10 mouse cellular contexts compared by ENCODE assay signal in genomic region chr1:168597495-168597894, GRCm38 (mm10).
A peak's percentile ranks its signal among the peaks of the same experiment; 100 is the strongest.
DNase-seq lines count a peak whose midpoint lies in the region; ATAC-seq and TF ChIP-seq lines count a peak whose summit lies in the region.
"Had no signal": no experiment of that assay in that cellular context is flagged by ENCODE, and none has a peak within 500 bp of the region (broad histone marks: within the 10 kb centered on the region; RNA-seq: fewer than 3 reads in every experiment).

No protein-coding gene starts in this region.

- no peak for TF ChIP-seq POLR2A in thymus, adult 2 months (IDR thresholded peaks at IDR 0.05; ENCODE audit: control insufficient read depth, extremely low read depth, insufficient read depth, low read length, poor library complexity)

- peak overlapping the region; percentile 24; the same call in 1 of the 2 replicates for H3K27ac ChIP-seq in kidney, embryonic 14.5 days (ENCODE audit: low read depth, low read length)
- H3K27ac ChIP-seq in embryonic facial prominence, embryonic 14.5 days (replicated peaks; ENCODE audit: low read depth, low read length), result no peak overlapping the region
- H3K27ac ChIP-seq in hindbrain, embryonic 13.5 days, result peak overlapping the region; percentile 27
- peak overlapping the region; percentile 59 for H3K27ac ChIP-seq in midbrain, embryonic 16.5 days (ENCODE audit: low read length)
- no peak overlapping the region for H3K27ac ChIP-seq in thymus, adult 2 months (ENCODE audit: control insufficient read depth, insufficient read depth, low read length)
- H3K27ac ChIP-seq in liver, embryonic 11.5 days (ENCODE audit: low read depth, low read length), result no peak overlapping the region
- H3K27ac ChIP-seq: liver, embryonic 13.5 days had no signal

- H3K9me3 ChIP-seq in kidney, embryonic 14.5 days (ENCODE audit: control insufficient read depth, low read length), result no peaks in the 10 kb centered on the region
- H3K9me3 ChIP-seq in embryonic facial prominence, embryonic 14.5 days (ENCODE audit: control insufficient read depth, low read length), result no peaks in the 10 kb centered on the region
- H3K9me3 ChIP-seq in hindbrain, embryonic 13.5 days, result no peaks in the 10 kb centered on the region
- H3K9me3 ChIP-seq in midbrain, embryonic 16.5 days (replicated peaks; ENCODE audit: control insufficient read depth, low read length, poor library complexity, severe bottlenecking), result no peaks in the 10 kb centered on the region
- no peaks in the 10 kb centered on the region for H3K9me3 ChIP-seq in liver, embryonic 11.5 days (ENCODE audit: control insufficient read depth, low read length)
- H3K9me3 ChIP-seq: liver, embryonic 13.5 days had no signal

- 0 out of 2 replicates have a peak overlapping the region, but pooled peaks have one; percentile 4 for H3K9ac ChIP-seq in kidney, embryonic 14.5 days (ENCODE audit: low read depth, low read length)
- no peak overlapping the region for H3K9ac ChIP-seq in embryonic facial prominence, embryonic 14.5 days (ENCODE audit: low read depth, low read length)
- H3K9ac ChIP-seq in hindbrain, embryonic 13.5 days, result no peak overlapping the region
- 0 out of 2 replicates have a peak overlapping the region, but pooled peaks have one; percentile 22 for H3K9ac ChIP-seq in midbrain, embryonic 16.5 days (ENCODE audit: low read depth, low read length)
- H3K9ac ChIP-seq in liver, embryonic 11.5 days (ENCODE audit: low read depth, low read length), result no peak overlapping the region
- H3K9ac ChIP-seq: liver, embryonic 13.5 days had no signal

- 16% methylated on average over 5 of the region's 5 CpGs for WGBS in kidney, embryonic 14.5 days
- 15% methylated on average over 5 of the region's 5 CpGs for WGBS in embryonic facial prominence, embryonic 14.5 days
- WGBS in hindbrain, embryonic 13.5 days, result 15% methylated on average over 5 of the region's 5 CpGs
- WGBS in midbrain, embryonic 16.5 days, result 11% methylated on average over 5 of the region's 5 CpGs
- WGBS in thymus, adult 2 months, result 52% methylated on average over 5 of the region's 5 CpGs
- WGBS in liver, embryonic 11.5 days, result 63% methylated on average over 5 of the region's 5 CpGs

- H3K4me1 ChIP-seq in kidney, embryonic 14.5 days (ENCODE audit: control insufficient read depth, insufficient read depth, low read length), result peaks cover 10% of the 10 kb centered on the region; the same call in 1 of the 2 replicates
- H3K4me1 ChIP-seq in embryonic facial prominence, embryonic 14.5 days (ENCODE audit: control insufficient read depth, insufficient read depth, low read length), result peaks cover 17% of the 10 kb centered on the region; the same call in 1 of the 2 replicates
- H3K4me1 ChIP-seq in hindbrain, embryonic 13.5 days (replicated peaks), result peaks cover 19% of the 10 kb centered on the region
- peaks cover 17% of the 10 kb centered on the region for H3K4me1 ChIP-seq in midbrain, embryonic 16.5 days (ENCODE audit: control insufficient read depth, insufficient read depth, low read length)
- no peaks in the 10 kb centered on the region for H3K4me1 ChIP-seq in thymus, adult 2 months (replicated peaks; ENCODE audit: control insufficient read depth, insufficient read depth, low read length)
- H3K4me1 ChIP-seq in liver, embryonic 11.5 days (replicated peaks; ENCODE audit: control insufficient read depth, insufficient read depth, low read length), result peaks cover 2% of the 10 kb centered on the region
- H3K4me1 ChIP-seq: liver, embryonic 13.5 days had no signal

- no peak for DNase-seq in kidney, adult 11 months
- no peak for DNase-seq in embryonic facial prominence, embryonic 14.5 days (ENCODE audit: low spot score)
- DNase-seq in left cerebral cortex, postnatal 10 days (ENCODE audit: extremely low spot score in 1 of 2, low spot score in 2 of 2), result no peak
- DNase-seq in thymus, adult 2 months, result no peak
- no peak for DNase-seq in liver, embryonic 11.5 days (ENCODE audit: low spot score)
- DNase-seq: liver, embryonic 13.5 days; right cerebral cortex, postnatal 4 days had no signal

- no peaks in the 10 kb centered on the region for H3K36me3 ChIP-seq in kidney, embryonic 14.5 days (ENCODE audit: control insufficient read depth, insufficient read depth, low read length)
- H3K36me3 ChIP-seq in embryonic facial prominence, embryonic 14.5 days (ENCODE audit: control insufficient read depth, insufficient read depth, low read length), result no peaks in the 10 kb centered on the region
- no peaks in the 10 kb centered on the region for H3K36me3 ChIP-seq in hindbrain, embryonic 13.5 days
- H3K36me3 ChIP-seq in midbrain, embryonic 16.5 days (ENCODE audit: control insufficient read depth, insufficient read depth, low read length), result no peaks in the 10 kb centered on the region
- no peaks in the 10 kb centered on the region for H3K36me3 ChIP-seq in thymus, adult 2 months (ENCODE audit: control insufficient read depth, insufficient read depth, low read length)
- no peaks in the 10 kb centered on the region for H3K36me3 ChIP-seq in liver, embryonic 11.5 days (ENCODE audit: control insufficient read depth, insufficient read depth, low read length)
- H3K36me3 ChIP-seq: liver, embryonic 13.5 days had no signal

- peak overlapping the region; percentile 44 for H3K4me2 ChIP-seq in kidney, embryonic 14.5 days (replicated peaks; ENCODE audit: low read depth, low read length)
- H3K4me2 ChIP-seq in embryonic facial prominence, embryonic 14.5 days (ENCODE audit: low read depth, low read length), result peak overlapping the region; percentile 48
- peak overlapping the region; percentile 39 for H3K4me2 ChIP-seq in hindbrain, embryonic 13.5 days
- peak overlapping the region; percentile 39 for H3K4me2 ChIP-seq in midbrain, embryonic 16.5 days (ENCODE audit: low read length)
- no peak overlapping the region for H3K4me2 ChIP-seq in liver, embryonic 11.5 days
- H3K4me2 ChIP-seq: liver, embryonic 13.5 days had no signal

- H3K4me3 ChIP-seq in kidney, embryonic 14.5 days (ENCODE audit: low read length), result no peak overlapping the region
- no peak overlapping the region for H3K4me3 ChIP-seq in embryonic facial prominence, embryonic 14.5 days (ENCODE audit: low read depth, low read length)
- no peak overlapping the region for H3K4me3 ChIP-seq in hindbrain, embryonic 13.5 days
- no peak overlapping the region for H3K4me3 ChIP-seq in midbrain, embryonic 16.5 days (ENCODE audit: low read depth, low read length)
- no peak overlapping the region for H3K4me3 ChIP-seq in thymus, adult 2 months (ENCODE audit: control insufficient read depth, insufficient read depth, low read length)
- no peak overlapping the region for H3K4me3 ChIP-seq in liver, embryonic 11.5 days (ENCODE audit: low read depth, low read length)
- H3K4me3 ChIP-seq: liver, embryonic 13.5 days had no signal

- H3K27me3 ChIP-seq in kidney, embryonic 14.5 days (ENCODE audit: control insufficient read depth, insufficient read depth, low read length), result no peaks in the 10 kb centered on the region
- no peaks in the 10 kb centered on the region for H3K27me3 ChIP-seq in embryonic facial prominence, embryonic 14.5 days (replicated peaks; ENCODE audit: control insufficient read depth, insufficient read depth, low read length)
- no peaks in the 10 kb centered on the region for H3K27me3 ChIP-seq in hindbrain, embryonic 13.5 days
- no peaks in the 10 kb centered on the region for H3K27me3 ChIP-seq in midbrain, embryonic 16.5 days (ENCODE audit: control insufficient read depth, insufficient read depth, low read depth, low read length)
- H3K27me3 ChIP-seq in thymus, adult 2 months (ENCODE audit: control insufficient read depth, insufficient read depth, low read length), result no peaks in the 10 kb centered on the region
- H3K27me3 ChIP-seq in liver, embryonic 11.5 days (replicated peaks; ENCODE audit: control insufficient read depth, insufficient read depth, low read length), result no peaks in the 10 kb centered on the region
- H3K27me3 ChIP-seq: liver, embryonic 13.5 days had no signal

- ATAC-seq in kidney, embryonic 14.5 days (ENCODE audit: low FRiP score, low TSS enrichment), result no peak
- no peak for ATAC-seq in embryonic facial prominence, embryonic 14.5 days (ENCODE audit: low read depth)
- ATAC-seq in hindbrain, embryonic 13.5 days (ENCODE audit: low FRiP score), result no peak
- ATAC-seq in midbrain, embryonic 16.5 days, result peak; percentile 39; the same call in 1 of the 2 replicates
- no peak; the same call in 1 of the 2 replicates for ATAC-seq in liver, embryonic 11.5 days (replicated peaks; ENCODE audit: low FRiP score)

- intact Hi-C loops in left cerebral cortex, postnatal 10 days (cut with DNase I), result no loop called here

- no peak for TF ChIP-seq CTCF in thymus, adult 2 months (IDR thresholded peaks at IDR 0.05; ENCODE audit: borderline replicate concordance, control insufficient read depth, extremely low read depth, insufficient read depth, low read length, poor library complexity)

Comparison
In these comparisons a context has a peak if more than half of its experiments do, and no peak if none do; other contexts are left out.
1. H3K27ac ChIP-seq: peak in kidney, embryonic 14.5 days (single experiment), hindbrain, embryonic 13.5 days (single experiment) and midbrain, embryonic 16.5 days (single experiment); none in embryonic facial prominence, embryonic 14.5 days (single experiment), thymus, adult 2 months (single experiment) and liver, embryonic 11.5 days (single experiment).
2. H3K9ac ChIP-seq: peak in kidney, embryonic 14.5 days (single experiment) and midbrain, embryonic 16.5 days (single experiment); none in embryonic facial prominence, embryonic 14.5 days (single experiment), hindbrain, embryonic 13.5 days (single experiment) and liver, embryonic 11.5 days (single experiment).